Mouse (Mus musculus) embryonic fibroblast, embryonic 13.5 days (primary cell): ENCODE results near the gene Coro7.

ENCODE experiments used
- CTCF ChIP-seq: IDR thresholded peaks from 2 replicates; pipeline ENCODE4 v1.5.1; 2011; ENCODE audit warnings: mild to moderate bottlenecking, control low read depth, low read length, moderate library complexity, borderline replicate concordance; ENCODE audit not compliant: insufficient read depth
- POLR2A ChIP-seq: IDR thresholded peaks from 2 replicates; pipeline ENCODE4 v1.6.1; 2011; ENCODE audit warnings: low read depth, mild to moderate bottlenecking, control low read depth, low read length, moderate library complexity

- no peak for TF ChIP-seq CTCF
- no peak for TF ChIP-seq POLR2A
Measured at GRCm38 (mm10) chr16:4592909-4593875, 86.4 kb downstream of the Coro7 start.
